Mouse (Mus musculus) heart, embryonic 11.5 days (tissue): ENCODE results near the gene Dixdc1. TPM values are rescaled to one million over a fixed set of nuclear protein-coding genes. Genes with fewer than 3 reads are reported as not detected.

Experiments
- ATAC-seq: fragments of 200-750 bp; cut with Nextera tagmentation; replicated peaks from 2 replicates; pipeline ENCODE4 v1.8.0; 2017; ENCODE audit warnings: moderate library complexity; ENCODE audit not compliant: insufficient number of reproducible peaks, low FRiP score, low TSS enrichment
- H3K27ac ChIP-seq: fragments of 300-500 bp; sonication (generic); 2 replicates; pipeline ENCODE4 v1.5.1; 2014; ENCODE audit warnings: mild to moderate bottlenecking, low read depth, low read length
- H3K27me3 ChIP-seq: fragments of 300-500 bp; sonication (generic); 2 replicates; pipeline ENCODE4 v1.6.1; 2014; ENCODE audit warnings: mild to moderate bottlenecking, low read length, mixed read lengths; ENCODE audit not compliant: control insufficient read depth, insufficient read depth
- H3K36me3 ChIP-seq: fragments of 300-500 bp; sonication (generic); 2 replicates; pipeline ENCODE4 v1.6.1; 2014; ENCODE audit warnings: mild to moderate bottlenecking, low read length, moderate library complexity, mixed read lengths; ENCODE audit not compliant: control insufficient read depth, insufficient read depth
- H3K4me1 ChIP-seq: fragments of 300-500 bp; sonication (generic); 2 replicates; pipeline ENCODE4 v1.6.1; 2014; ENCODE audit warnings: low read length; ENCODE audit not compliant: control insufficient read depth, insufficient read depth
- H3K4me2 ChIP-seq: fragments of 300-500 bp; sonication (generic); 2 replicates; pipeline ENCODE4 v1.6.1; 2014; ENCODE audit warnings: mild to moderate bottlenecking, moderate library complexity
- H3K4me3 ChIP-seq: fragments of 300-500 bp; sonication (generic); 2 replicates; pipeline ENCODE4 v1.5.1; 2014; ENCODE audit warnings: low read depth, low read length
- H3K9ac ChIP-seq: fragments of 300-500 bp; sonication (generic); 2 replicates; pipeline ENCODE4 v1.6.1; 2014; ENCODE audit warnings: mild to moderate bottlenecking, low read depth, low read length, moderate library complexity
- H3K9me3 ChIP-seq: fragments of 300-500 bp; sonication (generic); replicated peaks from 2 replicates; pipeline ENCODE4 v1.6.1; 2016; ENCODE audit warnings: low read length; ENCODE audit not compliant: control insufficient read depth
- WGBS: fragments of 180-500 bp; shearing (Covaris S2); extraction: QIAGEN DNeasy Blood & Tissue Kit; methylation state at CpG from one replicate; pipeline ENCODE4 v1.1.7; 2014; ENCODE audit not compliant: insufficient replicate concordance; 5-methylcytosine and 5-hydroxymethylcytosine counted together
- polyA plus RNA-seq: library from polyadenylated mRNA; unstranded; fragments of >200 nt; fragmentation: Nextera tagmentation; extraction: Ambion mirVana; gene quantifications from 2 replicates; pipeline ENCODE4 v1.2.1, GENCODE M21; 2014

The Dixdc1 gene
- polyA plus RNA-seq, 1 experiment from 2014 or later: 7.3 TPM

GRCm38 (mm10) chr9:50752054-50752602 lies 12.8 kb upstream of the Dixdc1 start, which contains the start of gene Hspb2:
Hspb2 (minus strand) TSS chr9:50752354.
- peak; percentile 77 for ATAC-seq
- peak within 1 kb of the TSS; percentile 54 for H3K4me3 ChIP-seq
- 31% methylated on average over 14 of the region's 14 CpGs for WGBS
- no peaks in the 10 kb centered on the region for H3K9me3 ChIP-seq
- H3K27me3 ChIP-seq: no peaks in the 10 kb centered on the region
- H3K9ac ChIP-seq: peak within 1 kb of the TSS; percentile 92
- peaks cover 9% of the 10 kb centered on the region; the same call in 1 of the 2 replicates for H3K4me1 ChIP-seq
- no peaks in the 10 kb centered on the region for H3K36me3 ChIP-seq
- H3K27ac ChIP-seq: peak within 1 kb of the TSS; percentile 98
- H3K4me2 ChIP-seq: peak within 1 kb of the TSS; percentile 62

- Histone ChIP-seq H3K9ac (peak within 1 kb of the TSS; percentile 92), H3K4me2 (peak within 1 kb of the TSS; percentile 62), H3K4me1 (peaks cover 9% of the 10 kb centered on the region; the same call in 1 of the 2 replicates), H3K36me3 (no peaks in the 10 kb centered on the region), H3K9me3 (no peaks in the 10 kb centered on the region), H3K27me3 (no peaks in the 10 kb centered on the region), H3K4me3 (peak within 1 kb of the TSS; percentile 54), H3K27ac (peak within 1 kb of the TSS; percentile 98)
- 39% methylated on average over 22 of the region's 22 CpGs for WGBS
- ATAC-seq: no peak
Measured at GRCm38 (mm10) chr9:50751323-50751722, 12.0 kb upstream of the Dixdc1 start, which contains the start of gene Cryab. Cryab (plus strand) TSS chr9:50751325.

- Histone ChIP-seq H3K36me3 (no peaks in the 10 kb centered on the region), H3K4me3 (peak overlapping the region; percentile 54), H3K9ac (peak overlapping the region; percentile 92), H3K27ac (peak overlapping the region; percentile 98), H3K4me1 (peaks cover 14% of the 10 kb centered on the region; the same call in 1 of the 2 replicates), H3K27me3 (no peaks in the 10 kb centered on the region), H3K4me2 (peak overlapping the region; percentile 62), H3K9me3 (no peaks in the 10 kb centered on the region)
- ATAC-seq: no peak
- 46% methylated on average over 6 of the region's 6 CpGs for WGBS
Measured at GRCm38 (mm10) chr9:50750706-50751105, 11.4 kb upstream of the Dixdc1 start.

GRCm38 (mm10) chr9:50746214-50746677 lies 6.9 kb upstream of the Dixdc1 start, which contains the start of gene 2310030G06Rik:
2310030G06Rik (minus strand) TSS chr9:50746536.
- H3K4me1 ChIP-seq: peaks cover 14% of the 10 kb centered on the region; the same call in 1 of the 2 replicates
- H3K4me3 ChIP-seq: peak within 1 kb of the TSS; percentile 53
- no peak for ATAC-seq
- peak within 1 kb of the TSS; percentile 81 for H3K9ac ChIP-seq
- no peaks in the 10 kb centered on the region for H3K9me3 ChIP-seq
- peak within 1 kb of the TSS; percentile 80 for H3K4me2 ChIP-seq
- H3K27me3 ChIP-seq: no peaks in the 10 kb centered on the region
- peak within 1 kb of the TSS; percentile 80 for H3K27ac ChIP-seq
- 1% methylated on average over 19 of the region's 19 CpGs for WGBS
- no peaks in the 10 kb centered on the region for H3K36me3 ChIP-seq

GRCm38 (mm10) chr9:50745806-50746205 lies 6.5 kb upstream of the Dixdc1 start:
- peak overlapping the region; percentile 80 for H3K4me2 ChIP-seq
- H3K27me3 ChIP-seq: no peaks in the 10 kb centered on the region
- peak overlapping the region; percentile 81 for H3K9ac ChIP-seq
- ATAC-seq: no peak
- peak overlapping the region; percentile 53 for H3K4me3 ChIP-seq
- H3K36me3 ChIP-seq: no peaks in the 10 kb centered on the region
- H3K4me1 ChIP-seq: peaks cover 14% of the 10 kb centered on the region; the same call in 1 of the 2 replicates
- peak overlapping the region; percentile 80 for H3K27ac ChIP-seq
- no peaks in the 10 kb centered on the region for H3K9me3 ChIP-seq
- 12% methylated on average over 7 of the region's 7 CpGs for WGBS

- H3K4me1 ChIP-seq: peaks cover 10% of the 10 kb centered on the region; the same call in 1 of the 2 replicates
- H3K9ac ChIP-seq: no peak overlapping the region
- H3K27me3 ChIP-seq: no peaks in the 10 kb centered on the region
- H3K36me3 ChIP-seq: no peaks in the 10 kb centered on the region
- H3K27ac ChIP-seq: no peak overlapping the region
- no peak for ATAC-seq
- 55% methylated on average over 2 of the region's 2 CpGs for WGBS
- no peak overlapping the region for H3K4me2 ChIP-seq
- no peaks in the 10 kb centered on the region for H3K9me3 ChIP-seq
- H3K4me3 ChIP-seq: no peak overlapping the region
Measured at GRCm38 (mm10) chr9:50742744-50743143, 3.4 kb upstream of the Dixdc1 start.

GRCm38 (mm10) chr9:50742261-50742660 lies 2.9 kb upstream of the Dixdc1 start:
- H3K4me3 ChIP-seq: no peak overlapping the region
- no peak overlapping the region for H3K4me2 ChIP-seq
- no peaks in the 10 kb centered on the region for H3K36me3 ChIP-seq
- no peak for ATAC-seq
- 83% methylated on average over 3 of the region's 3 CpGs for WGBS
- no peaks in the 10 kb centered on the region for H3K27me3 ChIP-seq
- H3K9ac ChIP-seq: no peak overlapping the region
- no peak overlapping the region for H3K27ac ChIP-seq
- H3K9me3 ChIP-seq: no peaks in the 10 kb centered on the region
- peaks cover 10% of the 10 kb centered on the region; the same call in 1 of the 2 replicates for H3K4me1 ChIP-seq

- Histone ChIP-seq H3K4me2 (no peak overlapping the region), H3K27ac (no peak overlapping the region), H3K9me3 (no peaks in the 10 kb centered on the region), H3K27me3 (no peaks in the 10 kb centered on the region), H3K4me1 (peaks cover 9% of the 10 kb centered on the region; the same call in 1 of the 2 replicates), H3K4me3 (no peak overlapping the region), H3K36me3 (no peaks in the 10 kb centered on the region), H3K9ac (no peak overlapping the region)
- no peak for ATAC-seq
- 81% methylated on average over 14 of the region's 14 CpGs for WGBS
Measured at GRCm38 (mm10) chr9:50740867-50741784, 1.8 kb upstream of the Dixdc1 start.
